Mouse (Mus musculus): ENCODE data around the gene Slc46a2. TPM values are rescaled to one million over a fixed set of nuclear protein-coding genes. Genes with fewer than 3 reads are reported as not detected.

The Slc46a2 gene
- polyA plus RNA-seq, 1 experiment from 2014 or later: not detected

GRCm38 (mm10) chr4:59881210-59881609, 33.6 kb downstream of the Slc46a2 start:
- WGBS: 91% methylated on average over 2 of the region's 2 CpGs
- H3K27ac ChIP-seq: no peak overlapping the region
- no peak overlapping the region for H3K4me3 ChIP-seq (replicated peaks; ENCODE audit: low read length)
- DNase-seq (ENCODE audit: low spot score) (no peak), ATAC-seq (ENCODE audit: low FRiP score) (no peak)
- H3K4me1 ChIP-seq (replicated peaks; ENCODE audit: control insufficient read depth, insufficient read depth, low read length): no peaks in the 10 kb centered on the region
- no peak overlapping the region for H3K4me2 ChIP-seq (replicated peaks)
- peaks cover 30% of the 10 kb centered on the region for H3K36me3 ChIP-seq (replicated peaks; ENCODE audit: control insufficient read depth, insufficient read depth)
- no peaks in the 10 kb centered on the region for H3K27me3 ChIP-seq (ENCODE audit: control insufficient read depth, insufficient read depth, low read length)
- H3K9ac ChIP-seq: no peak overlapping the region
- H3K9me3 ChIP-seq (ENCODE audit: control insufficient read depth, low read length): no peaks in the 10 kb centered on the region

GRCm38 (mm10) chr4:59880725-59881124, 34.1 kb downstream of the Slc46a2 start:
- H3K36me3 ChIP-seq (replicated peaks; ENCODE audit: control insufficient read depth, insufficient read depth): peaks cover 30% of the 10 kb centered on the region
- H3K27ac ChIP-seq: no peak overlapping the region
- no peaks in the 10 kb centered on the region for H3K27me3 ChIP-seq (ENCODE audit: control insufficient read depth, insufficient read depth, low read length)
- H3K9ac ChIP-seq: no peak overlapping the region
- no peak overlapping the region for H3K4me2 ChIP-seq (replicated peaks)
- DNase-seq (ENCODE audit: low spot score): no peak
- H3K4me1 ChIP-seq (replicated peaks; ENCODE audit: control insufficient read depth, insufficient read depth, low read length): no peaks in the 10 kb centered on the region
- no peak overlapping the region for H3K4me3 ChIP-seq (replicated peaks; ENCODE audit: low read length)
- 91% methylated on average over 5 of the region's 5 CpGs for WGBS
- ATAC-seq (ENCODE audit: low FRiP score): no peak
- no peaks in the 10 kb centered on the region for H3K9me3 ChIP-seq (ENCODE audit: control insufficient read depth, low read length)

DNA sequence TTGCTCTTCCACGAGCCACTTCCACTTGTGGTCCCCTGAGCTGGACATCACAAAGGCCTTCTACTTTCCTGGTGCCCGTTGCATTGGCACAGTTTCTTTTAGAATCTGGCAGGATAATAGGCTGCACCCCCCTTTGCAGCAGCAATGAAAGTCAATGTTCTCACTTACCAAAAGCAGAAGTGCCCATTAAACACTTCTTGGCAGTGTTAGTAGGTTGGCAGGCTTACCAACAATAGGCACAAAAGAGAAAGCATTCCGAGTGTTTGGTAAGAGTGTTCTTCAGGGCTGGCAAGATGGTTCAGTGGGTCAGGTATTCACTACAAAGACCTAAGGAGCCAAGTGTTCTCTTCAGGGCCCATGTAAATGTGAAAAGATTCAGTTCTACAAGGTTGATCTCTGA, 35.4 kb downstream of the Slc46a2 start:
- Histone ChIP-seq H3K4me3 (replicated peaks; ENCODE audit: low read length) (no peak overlapping the region), H3K27me3 (ENCODE audit: control insufficient read depth, insufficient read depth, low read length) (no peaks in the 10 kb centered on the region), H3K9me3 (ENCODE audit: control insufficient read depth, low read length) (no peaks in the 10 kb centered on the region), H3K27ac (no peak overlapping the region), H3K4me1 (replicated peaks; ENCODE audit: control insufficient read depth, insufficient read depth, low read length) (no peaks in the 10 kb centered on the region), H3K36me3 (replicated peaks; ENCODE audit: control insufficient read depth, insufficient read depth) (peaks cover 20% of the 10 kb centered on the region), H3K4me2 (replicated peaks) (no peak overlapping the region), H3K9ac (no peak overlapping the region)
- WGBS: 73% methylated on average over 3 of the region's 3 CpGs
- ATAC-seq (ENCODE audit: low FRiP score) (no peak), DNase-seq (ENCODE audit: low spot score) (no peak)

GRCm38 (mm10) chr4:59878595-59878994, 36.3 kb downstream of the Slc46a2 start:
- H3K4me2 ChIP-seq (replicated peaks): no peak overlapping the region
- no peaks in the 10 kb centered on the region for H3K27me3 ChIP-seq (ENCODE audit: control insufficient read depth, insufficient read depth, low read length)
- no peak overlapping the region for H3K9ac ChIP-seq
- no peak for DNase-seq (ENCODE audit: low spot score)
- H3K9me3 ChIP-seq (ENCODE audit: control insufficient read depth, low read length): no peaks in the 10 kb centered on the region
- WGBS: 97% methylated on average over 8 of the region's 8 CpGs
- H3K4me1 ChIP-seq (replicated peaks; ENCODE audit: control insufficient read depth, insufficient read depth, low read length): no peaks in the 10 kb centered on the region
- no peak overlapping the region for H3K27ac ChIP-seq
- H3K4me3 ChIP-seq (replicated peaks; ENCODE audit: low read length): no peak overlapping the region
- ATAC-seq (ENCODE audit: low FRiP score): no peak
- peaks cover 20% of the 10 kb centered on the region for H3K36me3 ChIP-seq (replicated peaks; ENCODE audit: control insufficient read depth, insufficient read depth)

DNA sequence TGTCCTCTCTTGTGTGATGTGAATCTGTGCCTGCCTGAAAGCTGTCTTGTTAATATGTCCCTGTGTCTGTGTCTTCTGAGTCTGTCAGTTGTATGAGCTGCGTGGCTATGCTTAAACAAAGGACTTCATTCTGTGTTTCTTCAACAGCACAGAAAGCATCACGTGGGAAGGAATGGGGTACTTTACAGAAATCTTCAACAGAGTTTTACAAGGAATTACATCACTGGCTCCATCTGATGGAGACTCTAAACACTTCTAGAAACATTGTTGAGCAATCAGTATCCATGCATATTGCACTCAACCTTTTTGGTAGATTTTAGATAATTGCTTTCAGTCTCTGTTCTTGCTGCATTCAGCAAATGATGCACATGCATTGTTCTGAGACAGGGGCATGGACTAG, 37.8 kb downstream of the Slc46a2 start:
- no peak for DNase-seq (ENCODE audit: low spot score)
- WGBS: 66% methylated on average over 2 of the region's 2 CpGs

DNA sequence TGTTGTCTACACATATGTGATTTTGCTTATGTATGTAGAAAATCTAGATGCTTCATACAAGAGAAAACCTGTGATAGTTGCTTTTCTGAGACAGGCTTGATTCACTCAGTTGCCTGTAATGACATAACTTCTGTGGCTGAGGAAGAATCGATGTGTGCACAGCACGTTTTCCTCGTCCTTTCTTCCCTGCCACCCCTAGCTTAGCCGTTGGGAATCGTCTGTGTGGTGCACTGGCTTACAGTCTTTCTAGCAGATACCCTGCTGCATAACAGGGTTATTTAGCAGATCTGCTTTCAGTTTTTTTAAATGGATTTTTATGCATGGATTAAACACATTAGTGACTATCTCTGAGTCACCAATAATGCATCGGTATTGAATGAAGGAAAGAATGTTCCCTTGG, 38.3 kb downstream of the Slc46a2 start:
- H3K27ac ChIP-seq: peak overlapping the region; percentile 18; the same call in 1 of the 2 replicates
- no peak for DNase-seq (ENCODE audit: low spot score)
- 73% methylated on average over 6 of the region's 6 CpGs for WGBS
- no peak overlapping the region for H3K4me2 ChIP-seq (replicated peaks)
- no peaks in the 10 kb centered on the region for H3K4me1 ChIP-seq (replicated peaks; ENCODE audit: control insufficient read depth, insufficient read depth, low read length)
- no peak overlapping the region for H3K4me3 ChIP-seq (replicated peaks; ENCODE audit: low read length)
- H3K36me3 ChIP-seq (replicated peaks; ENCODE audit: control insufficient read depth, insufficient read depth): peaks cover 14% of the 10 kb centered on the region; the same call in 1 of the 2 replicates
- H3K9me3 ChIP-seq (ENCODE audit: control insufficient read depth, low read length): no peaks in the 10 kb centered on the region
- H3K9ac ChIP-seq: no peak overlapping the region
- H3K27me3 ChIP-seq (ENCODE audit: control insufficient read depth, insufficient read depth, low read length): no peaks in the 10 kb centered on the region
- ATAC-seq (ENCODE audit: low FRiP score): no peak

More for the DNA sequence above, 37.8 kb downstream of the Slc46a2 start:
- no peaks in the 10 kb centered on the region for H3K27me3 ChIP-seq (ENCODE audit: control insufficient read depth, insufficient read depth, low read length)
- no peak overlapping the region for H3K9ac ChIP-seq
- H3K4me2 ChIP-seq (replicated peaks): no peak overlapping the region
- H3K36me3 ChIP-seq (replicated peaks; ENCODE audit: control insufficient read depth, insufficient read depth): peaks cover 17% of the 10 kb centered on the region; the same call in 1 of the 2 replicates
- H3K4me1 ChIP-seq (replicated peaks; ENCODE audit: control insufficient read depth, insufficient read depth, low read length): no peaks in the 10 kb centered on the region
- peak overlapping the region; percentile 18; the same call in 1 of the 2 replicates for H3K27ac ChIP-seq
- no peak for ATAC-seq (ENCODE audit: low FRiP score)
- no peak overlapping the region for H3K4me3 ChIP-seq (replicated peaks; ENCODE audit: low read length)
- H3K9me3 ChIP-seq (ENCODE audit: control insufficient read depth, low read length): no peaks in the 10 kb centered on the region

- no peak overlapping the region for H3K4me3 ChIP-seq (replicated peaks; ENCODE audit: low read length)
- H3K9me3 ChIP-seq (ENCODE audit: control insufficient read depth, low read length): no peaks in the 10 kb centered on the region
- ATAC-seq (ENCODE audit: low FRiP score): no peak
- H3K27ac ChIP-seq: no peak overlapping the region
- no peaks in the 10 kb centered on the region for H3K4me1 ChIP-seq (replicated peaks; ENCODE audit: control insufficient read depth, insufficient read depth, low read length)
- no peak overlapping the region for H3K4me2 ChIP-seq (replicated peaks)
- H3K27me3 ChIP-seq (ENCODE audit: control insufficient read depth, insufficient read depth, low read length): no peaks in the 10 kb centered on the region
- no peak for DNase-seq (ENCODE audit: low spot score)
- no peak overlapping the region for H3K9ac ChIP-seq
- WGBS: 18% methylated on average over 5 of the region's 5 CpGs
- H3K36me3 ChIP-seq (replicated peaks; ENCODE audit: control insufficient read depth, insufficient read depth): no peaks in the 10 kb centered on the region
These were observed 41.0 kb downstream of the Slc46a2 start for GRCm38 (mm10) chr4:59873830-59874229.

GRCm38 (mm10) chr4:59873240-59873639, 41.6 kb downstream of the Slc46a2 start:
- no peak overlapping the region for H3K27ac ChIP-seq
- H3K4me2 ChIP-seq (replicated peaks): no peak overlapping the region
- WGBS: 28% methylated on average over 6 of the region's 6 CpGs
- ATAC-seq (ENCODE audit: low FRiP score) (no peak), DNase-seq (ENCODE audit: low spot score) (no peak)
- no peaks in the 10 kb centered on the region for H3K27me3 ChIP-seq (ENCODE audit: control insufficient read depth, insufficient read depth, low read length)
- H3K36me3 ChIP-seq (replicated peaks; ENCODE audit: control insufficient read depth, insufficient read depth): no peaks in the 10 kb centered on the region
- H3K4me1 ChIP-seq (replicated peaks; ENCODE audit: control insufficient read depth, insufficient read depth, low read length): no peaks in the 10 kb centered on the region
- H3K9ac ChIP-seq: no peak overlapping the region
- no peaks in the 10 kb centered on the region for H3K9me3 ChIP-seq (ENCODE audit: control insufficient read depth, low read length)
- H3K4me3 ChIP-seq (replicated peaks; ENCODE audit: low read length): no peak overlapping the region

DNA sequence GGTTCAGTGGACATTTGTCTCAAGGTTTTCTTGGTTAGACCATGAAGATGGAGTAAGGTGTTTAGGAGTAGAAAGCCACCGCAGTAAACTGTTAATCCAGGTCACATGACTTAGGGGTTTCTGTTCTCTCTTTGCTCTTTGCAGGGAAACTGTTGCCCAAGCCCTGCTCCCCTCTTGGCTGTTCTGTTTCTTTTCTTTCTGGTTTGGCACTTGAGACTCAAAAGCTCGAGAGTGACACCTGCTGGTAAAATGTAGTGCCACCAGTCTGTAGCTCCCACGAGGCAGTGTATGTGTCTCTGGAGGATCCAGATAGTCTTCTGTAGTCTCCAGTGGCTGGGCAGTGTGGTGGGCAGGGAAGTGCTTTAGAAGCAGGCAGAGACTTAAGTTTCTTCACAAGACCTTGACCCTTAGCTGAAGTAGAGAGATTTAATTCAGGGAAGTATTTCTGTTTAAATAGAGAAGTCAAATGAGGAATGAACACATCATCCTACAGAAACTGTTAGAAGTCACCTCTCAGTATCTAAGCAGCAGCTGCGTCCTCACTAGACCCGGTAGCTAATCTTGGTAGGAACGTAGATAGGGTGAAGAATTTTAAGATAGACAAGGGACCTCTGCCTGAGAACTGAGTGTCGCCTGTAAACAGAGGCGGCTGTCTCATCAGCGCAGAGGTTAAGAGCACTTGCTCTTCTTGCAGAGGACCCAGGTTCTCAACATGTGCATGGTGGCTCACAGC, 43.8 kb downstream of the Slc46a2 start:
- Histone ChIP-seq H3K27ac (no peak overlapping the region), H3K4me3 (replicated peaks; ENCODE audit: low read length) (no peak overlapping the region), H3K36me3 (replicated peaks; ENCODE audit: control insufficient read depth, insufficient read depth) (no peaks in the 10 kb centered on the region), H3K4me2 (replicated peaks) (no peak overlapping the region), H3K9ac (no peak overlapping the region), H3K9me3 (ENCODE audit: control insufficient read depth, low read length) (no peaks in the 10 kb centered on the region), H3K27me3 (ENCODE audit: control insufficient read depth, insufficient read depth, low read length) (no peaks in the 10 kb centered on the region), H3K4me1 (replicated peaks; ENCODE audit: control insufficient read depth, insufficient read depth, low read length) (no peaks in the 10 kb centered on the region)
- ATAC-seq (ENCODE audit: low FRiP score): peak; percentile 53
- WGBS: 62% methylated on average over 9 of the region's 9 CpGs
- peak; percentile 90 for DNase-seq (ENCODE audit: low spot score)
